Mouse (Mus musculus): ENCODE results near the gene Tsc2. TPM values are rescaled to one million over a fixed set of nuclear protein-coding genes. Genes with fewer than 3 reads are reported as not detected.

The Tsc2 gene
- total RNA-seq, 2 experiments from 2014 or later = 93.9 to 101 TPM

DNA sequence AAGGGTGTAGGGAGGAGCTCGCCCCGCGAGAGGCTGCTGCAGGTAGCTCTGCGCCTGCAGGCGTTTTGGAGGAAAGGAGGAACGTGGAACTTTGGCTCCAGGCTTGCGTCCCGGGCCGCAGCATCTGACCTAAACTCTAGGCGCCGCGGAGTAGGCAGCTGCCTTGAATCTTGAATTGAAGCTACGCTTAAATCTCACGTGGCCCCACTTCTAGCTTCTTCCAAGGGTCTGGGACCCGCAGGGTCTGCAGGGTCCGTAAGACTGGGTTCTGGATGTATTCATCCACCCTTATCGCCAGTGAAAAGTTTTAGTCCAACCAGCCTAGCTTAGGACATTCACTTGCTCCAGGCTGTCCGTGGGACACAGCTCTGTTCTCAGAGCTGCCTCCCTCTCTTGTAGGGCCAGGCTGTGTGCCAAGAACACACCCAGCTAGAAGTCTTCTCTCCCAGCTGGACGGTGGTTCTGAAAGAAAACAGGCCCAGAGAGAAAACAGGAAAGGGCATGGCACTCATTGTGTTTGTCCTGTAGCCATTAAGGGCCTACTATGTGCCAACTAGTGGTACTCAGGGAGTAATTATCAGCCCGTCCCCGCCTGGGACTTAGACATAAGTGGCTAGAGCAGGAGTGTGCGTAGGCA is 501 bp upstream of the Tsc2 start:
- peak; percentile 71 for DNase-seq (ENCODE audit: low spot score)
- intact Hi-C loops (cut with DNase I) = no loop called here

DNA sequence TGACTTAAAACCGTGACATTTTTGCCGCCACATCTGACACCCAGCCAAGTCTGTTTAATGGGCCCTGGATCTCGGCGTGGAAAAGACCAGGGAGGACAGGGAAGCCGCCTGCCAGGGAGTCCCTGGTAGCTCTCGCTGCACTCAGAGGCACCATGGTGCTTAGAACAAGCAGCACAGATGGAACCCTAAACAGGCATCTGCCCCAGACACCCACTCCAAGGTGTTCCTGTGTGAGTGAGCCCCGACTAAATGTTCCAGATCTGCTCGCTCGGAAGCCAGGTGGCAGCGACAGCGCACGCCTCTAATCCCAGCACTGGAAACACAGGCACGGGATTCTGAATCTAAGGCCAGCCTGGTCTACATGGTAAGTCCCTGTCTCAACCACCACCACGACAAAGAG is 2.4 kb downstream of the Tsc2 start:
- intact Hi-C loops (cut with DNase I) = no loop called here
- no peak for DNase-seq (ENCODE audit: low spot score)

DNA sequence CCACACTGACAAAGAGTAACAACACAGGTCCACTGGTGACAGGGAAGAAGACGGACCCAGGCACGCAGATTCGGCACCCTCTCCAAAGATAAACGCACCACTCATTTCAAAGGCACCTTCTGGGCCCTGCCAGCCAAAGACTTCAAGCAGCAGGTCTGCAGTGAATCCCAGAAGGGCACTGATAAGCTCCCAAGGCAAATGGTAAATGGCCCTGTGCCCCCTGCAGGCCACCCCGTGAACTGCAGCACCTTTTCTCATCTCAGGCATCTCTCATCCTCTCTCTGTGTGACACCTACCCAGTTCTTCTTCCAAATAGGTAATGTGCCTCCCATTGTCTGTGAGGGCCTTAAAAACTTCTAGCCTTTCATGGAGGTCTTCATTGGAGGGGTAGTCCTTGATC is 3.8 kb downstream of the Tsc2 start:
- intact Hi-C loops (cut with DNase I) = loop anchor here (2.0 to 5.0 kb wide), 3 partner anchors 26 to 96 kb away; partner anchors contain the start of genes Rab26 and Zfp598
- DNase-seq (ENCODE audit: low spot score) = no peak

DNA sequence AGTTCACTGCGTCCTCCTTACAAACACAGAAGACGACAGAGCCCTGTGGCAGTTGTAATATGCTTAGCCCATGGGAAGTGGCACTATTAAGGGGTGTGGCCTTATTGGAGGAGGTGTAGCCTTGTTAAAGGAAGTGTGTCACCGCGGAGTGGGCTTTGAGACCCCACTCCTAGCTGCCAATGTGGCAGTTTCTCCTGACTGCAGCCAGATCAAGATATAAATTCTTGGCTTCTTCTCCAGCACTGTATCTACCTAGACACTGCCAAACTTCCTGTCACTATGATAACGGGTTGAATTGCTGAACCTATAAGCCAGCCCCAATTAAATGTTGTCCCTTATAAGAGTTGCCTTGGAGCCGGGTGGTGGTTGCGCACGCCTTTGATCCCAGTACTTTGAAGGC is 7.0 kb downstream of the Tsc2 start:
- intact Hi-C loops (cut with DNase I) = loop anchor here (5.0 kb wide), 2 partner anchors 42 to 93 kb away; partner anchors contain the start of genes Rab26 and Zfp598
- DNase-seq (ENCODE audit: low spot score) = no peak

DNA sequence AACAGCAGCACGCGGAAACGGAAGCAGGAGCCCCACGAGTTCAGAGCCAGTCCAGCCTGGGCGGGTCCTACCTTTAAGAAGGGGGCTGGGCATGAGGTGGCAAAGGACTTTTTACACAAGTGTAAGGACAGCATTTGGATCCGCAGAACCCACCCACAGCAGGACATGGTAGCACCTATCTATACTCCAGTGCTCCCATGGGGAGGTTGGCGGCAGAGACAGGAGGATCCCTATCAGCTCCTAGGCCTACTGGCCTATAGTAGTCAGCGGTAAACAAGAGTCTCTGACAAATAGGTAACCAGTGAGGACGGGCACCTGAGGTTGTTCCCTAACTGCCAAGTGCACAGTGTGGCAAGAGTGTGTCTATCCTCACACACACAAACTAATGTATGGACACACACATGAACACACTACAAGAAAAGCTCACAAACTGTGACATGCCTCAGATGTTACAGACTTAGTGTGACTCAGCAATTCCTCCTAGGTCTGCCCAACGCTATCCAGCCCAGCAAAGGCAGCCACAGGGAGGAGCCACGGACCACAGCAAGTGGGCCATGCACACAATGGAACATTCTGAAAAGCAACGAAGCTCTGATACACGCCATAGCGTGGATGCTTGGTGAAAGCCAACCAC is 14.8 kb downstream of the Tsc2 start:
- DNase-seq (ENCODE audit: low spot score) = no peak
- intact Hi-C loops (cut with DNase I) = no loop called here

DNA sequence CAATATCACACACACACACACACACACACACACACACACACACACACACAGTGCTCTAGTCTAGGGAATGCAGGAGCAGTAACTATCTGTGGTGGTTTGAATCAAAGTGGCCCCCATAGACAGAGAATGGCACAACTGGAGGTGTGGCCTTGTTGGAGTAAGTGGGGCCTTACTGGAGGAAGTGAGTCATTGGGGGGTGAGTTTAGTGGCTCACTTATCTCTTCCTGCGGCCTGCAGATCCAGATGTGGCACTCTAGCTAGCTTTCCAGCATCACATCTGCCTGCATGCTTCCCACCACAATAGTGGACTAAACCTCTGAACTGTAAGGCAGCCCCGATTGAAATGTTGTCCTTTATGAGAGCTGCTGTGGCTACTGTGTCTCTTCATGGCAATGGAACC is 21.7 kb downstream of the Tsc2 start:
- intact Hi-C loops (cut with DNase I) = no loop called here
- DNase-seq (ENCODE audit: low spot score) = no peak

DNA sequence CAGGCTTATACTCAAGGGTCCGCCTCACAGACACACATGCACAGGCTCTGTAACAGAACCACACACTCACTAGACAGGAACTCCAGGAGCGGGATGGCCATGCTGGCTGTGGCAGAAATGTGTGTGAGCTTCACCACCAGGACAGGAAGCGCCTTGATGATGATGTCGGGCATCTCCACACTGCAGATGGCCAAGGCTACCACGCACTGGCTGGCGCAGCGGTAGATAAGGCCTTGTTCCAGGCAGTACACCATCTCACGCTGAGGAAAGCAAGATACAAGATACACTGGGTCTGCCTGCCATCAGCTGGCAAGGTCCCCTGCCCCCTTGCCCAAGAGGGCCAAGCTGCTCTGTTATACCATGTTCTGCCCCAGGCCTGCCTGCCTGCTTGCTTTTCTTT is 23.6 kb downstream of the Tsc2 start:
- no peak for DNase-seq (ENCODE audit: low spot score)
- intact Hi-C loops (cut with DNase I) = no loop called here

DNA sequence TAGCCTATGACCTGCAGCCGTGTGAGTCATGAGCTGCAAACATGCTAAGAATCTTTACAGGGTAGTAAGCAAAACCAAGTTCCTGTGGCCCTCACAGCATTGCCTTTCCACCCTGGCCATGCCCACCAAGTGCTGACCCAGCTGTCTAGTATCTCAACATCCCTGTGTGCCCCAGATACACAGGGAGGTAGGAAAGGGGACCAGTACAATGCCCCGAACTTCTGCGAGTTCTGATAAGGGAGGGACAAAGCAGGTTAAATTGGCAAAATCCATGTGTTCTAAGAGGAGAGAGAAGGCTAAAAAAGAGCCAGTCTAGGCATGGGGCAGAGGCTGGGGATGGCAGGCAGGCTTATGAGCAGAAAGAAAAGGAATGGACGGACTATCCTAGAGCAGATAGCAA is 24.1 kb downstream of the Tsc2 start:
- intact Hi-C loops (cut with DNase I) = no loop called here
- no peak for DNase-seq (ENCODE audit: low spot score)

DNA sequence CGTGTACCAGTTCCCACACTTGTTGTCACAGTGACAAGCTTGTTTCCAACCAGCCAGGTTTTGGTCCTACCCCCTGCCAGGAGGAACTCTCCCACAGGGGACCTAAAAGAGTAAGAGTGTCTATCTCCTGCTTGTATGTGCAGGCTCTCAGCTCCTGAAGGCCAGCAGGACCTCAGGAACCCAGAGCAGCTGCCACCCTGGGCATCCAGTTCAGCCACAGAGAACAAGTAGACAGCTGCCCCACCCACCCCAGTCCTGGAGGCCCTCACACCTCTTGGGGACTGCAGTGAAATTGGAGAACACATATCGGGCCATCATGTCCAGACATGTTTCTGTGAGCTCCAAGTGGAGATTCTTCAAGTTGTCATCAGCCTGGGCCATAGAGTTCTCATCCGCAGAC is 27.9 kb downstream of the Tsc2 start:
- intact Hi-C loops (cut with DNase I) = no loop called here
- DNase-seq (ENCODE audit: low spot score) = no peak

DNA sequence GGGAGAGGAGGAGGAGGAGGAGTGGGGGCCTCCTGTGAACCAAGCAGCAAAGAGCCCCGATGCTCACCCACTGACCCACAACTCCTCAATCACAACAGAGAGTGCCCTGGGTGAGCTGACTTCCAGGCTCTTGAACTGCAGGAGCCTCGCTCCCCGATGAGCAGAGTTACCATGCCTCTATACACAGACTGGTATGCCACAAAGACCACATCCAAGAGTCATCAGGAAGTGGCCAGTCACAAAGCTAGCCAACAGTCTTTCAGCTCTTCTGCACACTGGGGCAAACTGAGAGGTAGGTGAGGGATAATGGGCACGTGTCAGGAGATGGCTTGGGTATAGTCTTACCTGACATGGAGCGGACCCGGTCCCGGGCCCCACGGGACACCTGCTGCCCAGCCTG is 28.5 kb downstream of the Tsc2 start:
- DNase-seq (ENCODE audit: low spot score) = no peak
- intact Hi-C loops (cut with DNase I) = no loop called here

DNA sequence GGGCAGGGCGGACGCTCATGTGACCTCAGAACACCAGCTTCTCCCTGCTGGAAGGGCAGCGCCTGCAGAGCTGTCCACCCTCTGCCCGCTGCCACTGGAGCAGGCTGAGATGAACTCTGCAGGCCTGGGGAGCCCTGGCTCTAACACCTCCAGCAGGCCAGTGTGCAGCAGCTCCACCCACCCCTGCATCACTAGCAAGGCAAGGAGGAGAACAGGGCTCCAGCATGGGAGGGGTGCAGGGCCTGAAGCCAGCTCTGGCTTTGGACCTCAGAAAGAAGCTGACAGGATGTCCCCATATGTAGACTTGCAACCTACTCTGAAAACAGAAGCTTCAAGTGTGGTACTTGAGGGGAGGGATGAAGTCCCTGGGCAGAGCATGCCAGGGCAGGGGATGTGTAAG is 31.9 kb downstream of the Tsc2 start:
- intact Hi-C loops (cut with DNase I) = no loop called here
- DNase-seq (ENCODE audit: low spot score) = no peak

DNA sequence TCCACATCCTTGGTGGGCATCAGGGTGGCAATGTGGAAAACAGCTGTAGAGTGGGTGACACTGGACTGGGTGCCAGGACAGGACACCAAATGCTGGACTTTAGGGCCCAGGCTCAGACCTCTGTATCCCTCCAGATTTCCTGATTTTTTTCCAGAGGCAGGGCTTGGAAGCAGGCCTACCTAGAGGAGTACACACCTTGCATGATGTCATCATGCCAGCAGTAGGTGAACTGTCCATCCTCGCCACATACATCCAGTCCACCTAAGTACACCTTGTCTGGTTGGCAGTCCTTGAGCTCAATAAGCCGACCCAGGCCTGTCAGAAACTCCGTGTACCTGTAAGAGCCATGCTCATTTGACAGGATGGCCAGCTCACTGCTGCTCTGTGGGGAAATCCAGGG is 34.4 kb downstream of the Tsc2 start:
- intact Hi-C loops (cut with DNase I) = no loop called here
- no peak for DNase-seq (ENCODE audit: low spot score)

DNA sequence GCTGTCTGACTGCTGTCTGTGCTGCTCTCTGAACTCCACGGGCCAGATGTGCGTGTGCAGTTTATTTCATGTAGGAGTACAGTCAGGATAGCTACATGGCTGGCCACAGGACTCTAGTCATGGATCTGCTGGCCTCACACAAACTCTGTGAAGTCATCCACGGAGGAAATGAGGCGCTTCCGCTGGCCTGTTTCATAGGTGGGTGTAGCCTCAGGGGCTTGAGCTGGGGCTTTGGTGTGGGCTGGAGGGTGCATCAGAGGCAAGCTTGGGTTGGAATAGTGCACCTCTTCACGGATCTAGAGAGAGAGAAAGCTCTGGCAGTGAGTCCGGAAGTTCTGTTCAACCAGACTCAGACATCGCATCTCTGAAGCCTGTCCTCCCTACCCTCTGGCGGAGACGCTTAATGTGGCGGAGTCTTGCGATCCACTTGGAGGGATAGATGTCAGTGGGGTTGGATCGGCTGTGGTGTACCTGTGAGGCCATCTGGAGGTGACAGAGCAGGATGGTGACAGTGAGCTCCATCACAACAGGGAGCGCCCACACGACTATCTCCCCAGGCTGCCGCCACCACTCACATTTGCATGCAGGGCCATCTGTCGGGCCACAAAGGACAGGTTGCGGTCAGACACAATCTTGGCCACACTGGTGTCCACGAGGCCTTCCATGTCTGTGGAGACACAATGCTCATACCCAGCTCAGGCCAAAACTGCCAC is 35.8 kb downstream of the Tsc2 start:
- DNase-seq (ENCODE audit: low spot score) = no peak
- intact Hi-C loops (cut with DNase I) = no loop called here

DNA sequence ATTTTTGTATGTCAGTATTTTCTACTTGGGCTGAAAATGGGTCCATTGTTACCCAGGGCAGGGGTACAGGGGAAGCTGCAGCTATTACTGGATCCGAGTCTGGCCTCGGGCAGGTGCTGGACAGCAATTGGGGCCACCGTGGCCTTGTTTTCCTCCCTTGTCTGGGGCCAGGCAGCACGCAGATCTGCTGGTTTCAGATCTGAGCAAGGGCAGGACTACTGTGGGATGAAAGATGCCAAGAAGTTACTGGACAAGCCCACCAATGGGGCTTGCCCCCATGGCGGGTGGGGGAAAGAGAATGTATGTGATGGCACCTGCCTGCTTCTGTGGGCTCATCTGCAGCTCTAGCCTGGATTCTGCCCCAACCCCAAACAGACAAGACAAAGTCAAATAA is 36.4 kb downstream of the Tsc2 start:
- intact Hi-C loops (cut with DNase I) = no loop called here
- DNase-seq (ENCODE audit: low spot score) = no peak

DNA sequence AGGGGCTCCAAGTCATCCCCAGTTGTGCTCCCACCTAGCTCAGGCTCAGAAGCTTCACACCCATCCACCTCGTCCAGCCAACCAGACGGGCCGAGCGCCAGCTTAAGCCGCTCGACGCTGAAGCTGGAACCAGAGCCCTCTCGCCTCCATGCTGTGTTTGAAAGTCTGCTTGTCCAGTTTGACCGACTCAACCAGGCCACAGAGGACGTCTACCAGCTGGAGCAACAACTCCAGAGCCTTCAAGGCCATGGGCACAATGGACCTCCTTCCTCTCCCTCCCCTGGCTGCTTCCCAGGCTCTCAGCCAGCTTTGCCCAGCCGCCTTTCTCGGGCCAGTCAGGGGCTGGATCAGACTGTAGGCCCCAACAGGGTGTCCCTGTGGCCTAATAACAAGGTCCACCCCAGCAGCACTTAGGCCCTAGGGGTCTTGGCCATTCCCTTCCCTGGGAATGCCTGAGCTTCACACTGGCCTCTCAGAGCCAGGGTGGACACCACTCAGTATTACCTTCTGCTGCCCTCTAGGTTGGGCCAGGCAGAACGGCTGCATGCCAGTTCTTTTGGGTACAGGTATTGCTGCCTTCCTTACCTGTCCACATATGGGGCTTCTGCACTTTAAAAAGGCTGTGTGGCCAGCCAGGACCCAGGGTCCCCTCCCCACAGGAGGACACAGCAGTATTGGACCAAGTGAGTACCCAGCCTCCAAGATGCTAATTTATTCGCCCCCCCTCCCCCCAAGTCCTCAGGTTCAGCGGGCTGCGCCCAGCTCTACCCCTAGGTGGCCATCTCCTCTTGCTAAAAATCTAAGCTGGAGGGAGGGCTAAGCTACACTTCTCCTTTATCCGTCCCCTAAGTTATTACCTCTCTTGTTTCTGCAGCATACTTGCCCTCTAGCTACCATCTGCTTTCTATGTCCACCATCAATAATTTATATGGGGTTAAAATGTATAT is 37.0 kb downstream of the Tsc2 start:
- intact Hi-C loops (cut with DNase I) = no loop called here
- DNase-seq (ENCODE audit: low spot score) = no peak

DNA sequence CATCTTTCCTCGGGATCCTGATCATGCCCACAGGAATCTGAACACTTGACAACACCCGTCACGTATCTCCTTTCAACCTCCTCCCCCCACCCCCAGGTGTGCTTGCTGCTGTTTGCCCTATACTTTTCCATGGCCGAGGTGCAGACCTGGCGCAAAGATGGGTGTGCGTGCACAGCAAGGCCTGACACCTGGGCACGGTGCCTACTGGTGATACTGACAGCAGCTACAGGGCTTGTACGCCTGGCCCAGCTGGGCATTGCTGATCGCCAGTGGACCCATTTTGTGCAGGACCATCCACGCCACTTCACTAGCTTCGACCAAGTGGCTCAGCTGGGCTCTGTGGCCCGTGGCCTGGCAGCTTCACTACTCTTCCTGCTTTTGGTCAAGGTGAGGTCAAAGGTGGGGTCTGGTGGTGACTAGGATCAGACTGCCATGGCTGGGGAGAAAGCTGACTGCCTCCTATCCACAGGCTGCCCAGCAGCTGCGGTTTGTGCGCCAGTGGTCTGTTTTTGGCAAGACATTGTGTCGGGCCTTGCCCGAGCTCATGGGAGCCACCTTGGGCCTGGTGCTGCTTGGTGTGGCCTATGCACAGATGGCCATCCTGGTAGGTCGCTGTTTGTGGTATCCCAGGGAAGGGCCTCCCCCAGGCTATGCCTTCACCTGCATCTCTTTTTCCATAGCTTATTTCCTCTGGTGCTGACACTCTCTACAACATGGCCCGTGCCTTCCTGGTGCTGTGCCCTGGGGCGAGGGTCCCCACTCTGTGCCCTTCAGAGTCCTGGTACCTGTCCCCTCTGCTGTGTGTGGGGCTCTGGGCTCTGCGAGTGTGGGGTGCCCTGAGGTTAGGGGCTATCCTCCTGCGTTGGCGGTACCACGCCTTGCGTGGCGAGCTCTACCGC is 38.2 kb downstream of the Tsc2 start:
- no peak for DNase-seq (ENCODE audit: low spot score)
- intact Hi-C loops (cut with DNase I) = no loop called here

DNA sequence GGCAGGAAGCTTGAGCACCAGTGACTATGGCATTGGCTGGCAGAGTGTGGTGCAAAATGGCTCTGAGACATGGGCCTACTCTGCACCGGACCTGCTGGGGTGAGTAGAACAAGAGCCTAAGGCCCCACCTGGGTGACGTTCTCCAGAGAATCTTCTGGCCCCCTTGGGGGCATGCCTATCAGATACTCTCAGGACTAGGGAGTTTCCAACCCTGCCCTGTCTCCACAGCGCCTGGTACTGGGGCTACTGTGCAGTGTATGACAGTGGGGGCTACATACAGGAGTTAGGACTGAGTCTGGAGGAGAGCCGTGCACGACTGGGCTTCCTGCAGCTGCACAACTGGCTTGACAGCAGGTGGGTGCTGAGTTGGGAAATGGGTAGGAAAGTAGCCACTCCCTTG is 39.2 kb downstream of the Tsc2 start:
- DNase-seq (ENCODE audit: low spot score) = no peak
- intact Hi-C loops (cut with DNase I) = no loop called here

DNA sequence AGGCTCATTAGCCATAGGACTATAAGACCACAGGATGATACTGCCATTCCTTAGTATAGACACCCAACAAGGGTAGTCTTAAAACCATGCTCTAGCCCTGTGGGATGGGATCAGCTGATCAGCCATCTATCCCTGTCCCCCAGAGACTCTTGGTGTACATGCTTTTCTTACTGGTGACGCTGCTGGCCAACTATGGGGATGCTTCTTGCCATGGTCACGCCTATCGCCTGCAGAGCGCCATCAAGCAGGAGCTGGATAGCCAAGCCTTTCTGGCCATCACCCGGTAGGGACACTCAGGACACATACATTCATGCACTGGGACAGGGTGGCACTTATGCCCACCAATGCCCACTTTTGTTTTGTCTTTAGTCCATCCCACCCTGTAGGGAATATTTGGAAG is 40.7 kb downstream of the Tsc2 start:
- intact Hi-C loops (cut with DNase I) = no loop called here
- DNase-seq (ENCODE audit: low spot score) = no peak

DNA sequence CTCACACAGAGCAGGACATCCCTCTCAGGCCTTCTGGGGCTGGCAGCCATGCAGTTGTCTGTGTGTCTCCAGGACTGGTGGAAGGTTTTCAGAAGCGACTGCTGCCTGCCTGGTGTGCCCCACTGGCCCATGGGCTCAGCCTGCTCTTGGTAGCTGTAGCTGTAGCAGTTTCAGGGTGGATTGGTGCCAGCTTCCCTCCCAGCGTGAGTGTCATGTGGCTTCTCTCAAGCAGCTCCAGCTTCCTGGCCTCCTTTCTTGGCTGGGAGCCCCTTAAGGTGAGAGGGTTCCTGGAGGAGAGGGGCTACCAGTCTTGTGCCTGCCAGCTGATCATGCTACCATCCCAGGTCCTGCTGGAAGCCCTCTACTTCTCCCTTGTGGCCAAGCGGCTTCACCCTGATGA is 41.5 kb downstream of the Tsc2 start:
- DNase-seq (ENCODE audit: low spot score) = no peak

More for the DNA sequence above, 41.5 kb downstream of the Tsc2 start:
- intact Hi-C loops (cut with DNase I) = no loop called here

Measured in heart, postnatal 25 days (tissue).